Mouse (Mus musculus) CH12.LX (cell line): ENCODE results near the gene Gpatch2. TPM values are rescaled to one million over a fixed set of nuclear protein-coding genes. Genes with fewer than 3 reads are reported as not detected.

Experiments used
- DNase-seq: peaks from one replicate; pipeline ENCODE4 v3.0.0-alpha.2; 2013; ENCODE audit errors: extremely low read depth
- H3K27ac ChIP-seq: 2 replicates; pipeline ENCODE4 v1.5.1; 2012; ENCODE audit warnings: low read depth, mild to moderate bottlenecking, control low read depth, moderate library complexity; ENCODE audit not compliant: insufficient read depth
- H3K27me3 ChIP-seq: replicated peaks from 2 replicates; pipeline ENCODE3; 2012; ENCODE audit warnings: inconsistent platforms
- H3K36me3 ChIP-seq, 2 experiments: replicated peaks in 1 of 2; 2 replicates each; pipeline versions ENCODE3 to v1.6.1; 2012; ENCODE audit warnings: inconsistent platforms in 1 of 2, low read length in 1 of 2, mild to moderate bottlenecking in 1 of 2, mixed read lengths in 1 of 2, moderate library complexity in 1 of 2; ENCODE audit not compliant: control insufficient read depth in 1 of 2, insufficient read depth in 1 of 2
- H3K4me1 ChIP-seq, 2 experiments: 2 replicates each; pipeline ENCODE4 v1.6.1; 2012; ENCODE audit warnings: inconsistent platforms in 1 of 2, moderate library complexity in 1 of 2; ENCODE audit not compliant: insufficient read depth in 2 of 2, control insufficient read depth in 1 of 2
- H3K4me2 ChIP-seq: 2 replicates; pipeline ENCODE4 v1.6.1; 2012; ENCODE audit warnings: low read depth, mild to moderate bottlenecking, control low read depth; ENCODE audit not compliant: poor library complexity, insufficient read depth, severe bottlenecking
- H3K4me3 ChIP-seq, 3 experiments: fragments of 150-350 bp in 1 of 3; sonication (generic) in 1 of 3; replicated peaks in 1 of 3; 2 replicates each; pipeline versions ENCODE3 to v1.5.1; 2011 to 2012; ENCODE audit warnings: low read depth in 2 of 3, low read length in 2 of 3, mild to moderate bottlenecking in 2 of 3, moderate library complexity in 2 of 3, control low read depth in 1 of 3, improper control_type of control experiment in 1 of 3, inconsistent platforms in 1 of 3, mixed read lengths in 1 of 3; ENCODE audit not compliant: poor library complexity in 1 of 3
- H3K79me2 ChIP-seq: replicated peaks from 2 replicates; pipeline ENCODE4 v1.6.1; 2012; ENCODE audit warnings: mild to moderate bottlenecking, moderate library complexity; ENCODE audit not compliant: control insufficient read depth, poor library complexity, insufficient read depth, severe bottlenecking; ENCODE audit errors: extremely low read depth
- H3K9ac ChIP-seq: 2 replicates; pipeline ENCODE4 v1.6.1; 2012; ENCODE audit warnings: low read depth, mild to moderate bottlenecking, control low read depth, moderate library complexity; ENCODE audit not compliant: insufficient read depth
- H3K9me3 ChIP-seq: replicated peaks from 2 replicates; pipeline ENCODE3; 2012; ENCODE audit warnings: low read length, inconsistent platforms, mixed read lengths
- CHD1 ChIP-seq: IDR thresholded peaks from 2 replicates; pipeline ENCODE4 v1.6.1; 2012; ENCODE audit warnings: low read depth, low read length, improper control_type of control experiment, inconsistent platforms
- GABPA ChIP-seq: IDR thresholded peaks from 2 replicates; pipeline ENCODE4 v1.6.1; 2012; ENCODE audit warnings: low read depth, low read length, improper control_type of control experiment, inconsistent platforms; ENCODE audit not compliant: insufficient replicate concordance
- HCFC1 ChIP-seq: IDR thresholded peaks from 2 replicates; pipeline ENCODE4 v1.6.1; 2012; ENCODE audit warnings: low read depth, mild to moderate bottlenecking, inconsistent platforms, low read length, improper control_type of control experiment
- KAT2A ChIP-seq: IDR thresholded peaks from 2 replicates; pipeline ENCODE4 v1.6.1; 2012; ENCODE audit warnings: low read length, improper control_type of control experiment, inconsistent platforms; ENCODE audit not compliant: insufficient replicate concordance
- MAX ChIP-seq: IDR thresholded peaks from 2 replicates; pipeline ENCODE4 v1.6.1; 2011; ENCODE audit warnings: low read length, improper control_type of control experiment
- MAZ ChIP-seq: IDR thresholded peaks from 2 replicates; pipeline ENCODE4 v1.6.1; 2012; ENCODE audit warnings: low read depth, mild to moderate bottlenecking, inconsistent platforms, low read length, improper control_type of control experiment, moderate library complexity
- MEF2A ChIP-seq: IDR thresholded peaks from 2 replicates; pipeline ENCODE4 v1.6.1; 2014; ENCODE audit warnings: low read depth, mild to moderate bottlenecking, inconsistent platforms, low read length, improper control_type of control experiment, borderline replicate concordance
- POLR2A ChIP-seq: IDR thresholded peaks from 2 replicates; pipeline ENCODE4 v1.6.1; 2011; ENCODE audit warnings: low read depth, mild to moderate bottlenecking, improper control_type of control experiment, low read length
- POLR2AphosphoS2 ChIP-seq: IDR thresholded peaks from 2 replicates; pipeline ENCODE4 v1.6.1; 2011; ENCODE audit warnings: low read depth, low read length, improper control_type of control experiment
- RAD21 ChIP-seq: IDR thresholded peaks from 2 replicates; pipeline ENCODE4 v1.6.1; 2011; ENCODE audit warnings: low read depth, mild to moderate bottlenecking, low read length, improper control_type of control experiment, moderate library complexity
- TCF12 ChIP-seq: IDR thresholded peaks from 2 replicates; pipeline ENCODE4 v1.6.1; 2014; ENCODE audit warnings: low read depth, mild to moderate bottlenecking, inconsistent platforms, low read length, improper control_type of control experiment
- USF1 ChIP-seq: IDR thresholded peaks from 2 replicates; pipeline ENCODE4 v1.6.1; 2014; ENCODE audit warnings: low read depth, mild to moderate bottlenecking, inconsistent platforms, low read length, improper control_type of control experiment
- USF2 ChIP-seq: conservative IDR thresholded peaks from 2 replicates; pipeline ENCODE4 v1.6.1; 2011; ENCODE audit warnings: low read depth, low read length, improper control_type of control experiment
- ZNF384 ChIP-seq: IDR thresholded peaks from 2 replicates; pipeline ENCODE4 v1.6.1; 2012; ENCODE audit warnings: low read depth, low read length, improper control_type of control experiment, inconsistent platforms
- dilution Hi-C: fragments of 300-500 bp; cut with MboI; formaldehyde crosslinking; loops from 2 replicates; pipeline ENCODE4 v1.14.3; 2020; ENCODE audit warnings: low sequenced_read_pairs; ENCODE audit not compliant: extremely low pct_unique_long_range_greater_than_20kb, extremely low pct_ligation_motif_present
- in situ Hi-C: fragments of 300-500 bp; cut with MboI; formaldehyde crosslinking; loops from 3 replicates; pipeline ENCODE4 v1.14.3; 2019; ENCODE audit warnings: low sequenced_read_pairs, low pct_ligation_motif_present, low pct_unique_long_range_greater_than_20kb, mixed read lengths
- polyA plus RNA-seq: library from polyadenylated mRNA; unstranded; fragments of >175 nt; gene quantifications from 2 replicates; pipeline ENCODE4 v1.2.1, GENCODE M21; 2012; ENCODE audit warnings: low read depth; ENCODE audit not compliant: insufficient read length
- total RNA-seq, 2 experiments: library from RNA; depleted of rRNA; stranded (reverse); fragments of 300-350 nt in 1 of 2; fragments of >200 nt in 1 of 2; gene quantifications; 2 replicates each; pipeline ENCODE4 v1.2.3; 2012 to 2014

The Gpatch2 gene
- total and polyA plus RNA-seq, 3 experiments, result 14.1 to 17.0 (median 15.4) TPM

DNA sequence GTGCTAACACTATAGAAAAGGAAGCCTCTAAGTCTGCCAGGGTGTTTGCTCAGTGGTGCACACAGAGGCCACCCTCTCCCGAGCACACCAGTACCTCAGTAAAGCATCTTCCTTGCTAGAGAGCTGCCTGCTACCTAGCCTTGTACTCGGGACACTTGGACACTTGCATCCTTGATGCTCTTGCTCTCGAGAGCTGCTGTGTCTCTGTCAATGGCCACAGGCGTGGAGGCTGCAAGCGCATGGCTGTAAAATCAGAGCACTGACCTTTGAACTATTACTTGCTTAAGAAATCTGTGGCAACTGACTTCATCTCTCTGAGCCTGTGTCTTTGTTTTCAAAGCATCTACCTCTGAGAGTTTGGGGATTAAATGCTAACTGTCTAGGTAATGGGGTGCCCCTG lies 98.5 kb downstream of the Gpatch2 start:
- H3K27ac ChIP-seq, result no peak overlapping the region

DNA sequence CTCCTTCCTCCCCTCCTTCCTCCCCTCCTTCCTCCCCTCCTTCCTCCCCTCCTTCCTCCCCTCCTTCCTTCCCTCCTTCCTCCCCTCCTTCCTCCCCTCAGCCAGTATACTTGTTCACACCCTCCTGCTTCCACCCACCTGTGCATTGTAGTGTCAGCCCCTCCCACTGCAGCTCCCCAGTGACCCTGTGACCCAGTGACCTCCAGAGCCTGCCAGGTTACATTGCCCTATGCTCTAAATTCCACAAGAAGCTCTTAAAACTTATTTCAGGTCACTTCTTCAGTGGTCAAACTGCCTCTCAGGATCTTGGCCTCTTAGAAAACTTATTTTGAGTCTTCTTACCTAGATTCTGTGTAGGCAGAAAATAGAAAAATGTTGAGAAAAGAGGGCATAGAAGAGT lies 99.2 kb downstream of the Gpatch2 start:
- H3K9me3 ChIP-seq, result no peaks in the 10 kb centered on the region
- H3K4me1 ChIP-seq, result peaks cover 0 to 4% of the 10 kb centered on the region in 2 experiments; a peak in 1 of 4 replicates
- H3K79me2 ChIP-seq, result no peaks in the 10 kb centered on the region
- peaks cover 0 to 37% of the 10 kb centered on the region in 2 experiments for H3K36me3 ChIP-seq
- in situ Hi-C loops (no loop called here), dilution Hi-C loops (no loop called here)
- TF ChIP-seq POLR2AphosphoS2 (no peak), MAZ (no peak), POLR2A (no peak), MEF2A (no peak), GABPA (no peak), USF1 (no peak), USF2 (no peak), MAX (no peak), CHD1 (no peak), ZNF384 (no peak), HCFC1 (no peak), KAT2A (no peak)
- H3K27me3 ChIP-seq, result no peaks in the 10 kb centered on the region
- no peak overlapping the region for H3K27ac ChIP-seq
- DNase-seq, result no peak
- no peak overlapping the region for H3K4me2 ChIP-seq
- H3K4me3 ChIP-seq, result no peak overlapping the region
- no peak overlapping the region for H3K9ac ChIP-seq

More for the DNA sequence above, 98.5 kb downstream of the Gpatch2 start:
- no peak for DNase-seq
- Histone ChIP-seq H3K9me3 (no peaks in the 10 kb centered on the region), H3K4me2 (no peak overlapping the region), H3K4me3 (no peak overlapping the region), H3K4me1 (peaks cover 0 to 4% of the 10 kb centered on the region in 2 experiments; a peak in 1 of 4 replicates), H3K9ac (no peak overlapping the region), H3K79me2 (no peaks in the 10 kb centered on the region), H3K27me3 (no peaks in the 10 kb centered on the region), H3K36me3 (peaks cover 0 to 32% of the 10 kb centered on the region in 2 experiments)
- dilution Hi-C loops, result no loop called here
- in situ Hi-C loops, result no loop called here
- TF ChIP-seq CHD1, result no peak
- no peak for TF ChIP-seq TCF12
- no peak for TF ChIP-seq MAX

DNA sequence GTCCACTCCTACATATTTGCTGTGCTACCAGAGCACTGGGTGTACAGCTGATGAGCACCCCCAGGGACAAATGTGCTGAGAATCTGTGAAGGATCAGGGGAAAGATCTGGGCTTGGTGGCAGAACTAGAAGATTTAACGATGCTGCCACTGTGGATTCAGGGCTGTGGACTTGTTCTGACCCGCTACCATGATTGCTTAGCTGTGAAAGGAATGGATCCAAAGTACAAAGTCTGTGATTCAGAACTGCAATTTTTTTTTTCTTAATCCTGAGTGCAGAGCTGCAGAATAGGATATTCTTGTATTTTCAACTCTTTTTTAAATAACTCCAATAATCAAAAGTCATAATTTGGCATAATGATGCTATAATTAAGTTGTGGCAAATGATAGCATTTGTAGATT lies 100.5 kb downstream of the Gpatch2 start:
- Histone ChIP-seq H3K9me3 (no peaks in the 10 kb centered on the region), H3K79me2 (no peaks in the 10 kb centered on the region), H3K9ac (no peak overlapping the region), H3K4me2 (no peak overlapping the region), H3K4me3 (no peak overlapping the region), H3K36me3 (peaks cover 0 to 39% of the 10 kb centered on the region in 2 experiments), H3K27me3 (no peaks in the 10 kb centered on the region), H3K4me1 (peaks cover 0 to 4% of the 10 kb centered on the region in 2 experiments; a peak in 1 of 4 replicates), H3K27ac (no peak overlapping the region)
- in situ Hi-C loops, result no loop called here
- TF ChIP-seq RAD21 (no peak), CHD1 (no peak)
- no peak for DNase-seq
- dilution Hi-C loops, result no loop called here
